Mouse (Mus musculus): ENCODE data around the gene Tbc1d10a. TPM values are rescaled to one million over a fixed set of nuclear protein-coding genes. Genes with fewer than 3 reads are reported as not detected.

Gene Tbc1d10a
- polyA plus RNA-seq, 1 experiment from 2014 or later, result 31.0 TPM

GRCm38 (mm10) chr11:4190677-4191076, 4.1 kb downstream of the Tbc1d10a start:
- Histone ChIP-seq H3K9ac (ENCODE audit: low read depth, low read length) (no peak overlapping the region), H3K4me1 (ENCODE audit: control insufficient read depth, insufficient read depth, low read length) (peaks cover 48% of the 10 kb centered on the region), H3K4me3 (ENCODE audit: low read depth, low read length) (no peak overlapping the region), H3K36me3 (ENCODE audit: control insufficient read depth, insufficient read depth, low read length) (no peaks in the 10 kb centered on the region), H3K27me3 (replicated peaks; ENCODE audit: control insufficient read depth, insufficient read depth, low read length) (no peaks in the 10 kb centered on the region), H3K27ac (replicated peaks; ENCODE audit: low read depth, low read length) (peak overlapping the region; percentile 13; the same call in 1 of the 2 replicates), H3K9me3 (ENCODE audit: control insufficient read depth, low read length) (no peaks in the 10 kb centered on the region), H3K4me2 (ENCODE audit: low read depth, low read length) (no peak overlapping the region)
- WGBS, result 55% methylated on average over 3 of the region's 3 CpGs
- DNase-seq (ENCODE audit: low spot score) (peak; percentile 37), ATAC-seq (ENCODE audit: low read depth) (no peak)

DNA sequence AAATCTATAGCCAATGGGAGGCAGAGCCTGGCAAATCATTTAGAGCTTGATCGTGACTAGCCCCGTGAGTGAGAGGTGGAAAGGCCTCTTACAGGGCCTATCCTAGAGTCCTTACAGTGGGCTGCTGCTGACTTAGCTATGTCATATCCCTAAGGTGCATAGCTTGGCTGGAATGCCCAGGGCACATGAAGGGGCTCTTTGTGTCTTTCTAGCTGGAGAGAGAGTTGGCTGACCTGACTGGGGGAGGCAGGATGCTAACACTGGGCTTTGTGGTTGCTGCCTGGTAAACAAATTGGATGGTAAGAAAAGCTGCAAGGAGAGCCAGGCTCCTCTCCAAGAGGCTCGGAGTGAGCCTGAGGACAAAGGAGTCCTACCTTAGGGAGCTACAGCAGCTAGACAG, 6.2 kb downstream of the Tbc1d10a start:
- Histone ChIP-seq H3K4me1 (ENCODE audit: control insufficient read depth, insufficient read depth, low read length) (peaks cover 41% of the 10 kb centered on the region), H3K4me3 (ENCODE audit: low read depth, low read length) (no peak overlapping the region), H3K9me3 (ENCODE audit: control insufficient read depth, low read length) (no peaks in the 10 kb centered on the region), H3K27ac (replicated peaks; ENCODE audit: low read depth, low read length) (peak overlapping the region; percentile 77), H3K36me3 (ENCODE audit: control insufficient read depth, insufficient read depth, low read length) (no peaks in the 10 kb centered on the region), H3K4me2 (ENCODE audit: low read depth, low read length) (no peak overlapping the region), H3K9ac (ENCODE audit: low read depth, low read length) (no peak overlapping the region), H3K27me3 (replicated peaks; ENCODE audit: control insufficient read depth, insufficient read depth, low read length) (no peaks in the 10 kb centered on the region)
- 63% methylated on average over 3 of the region's 3 CpGs for WGBS
- DNase-seq (ENCODE audit: low spot score), result peak; percentile 32
- no peak for ATAC-seq (ENCODE audit: low read depth)

GRCm38 (mm10) chr11:4193420-4193819, 6.8 kb downstream of the Tbc1d10a start:
- Histone ChIP-seq H3K4me1 (ENCODE audit: control insufficient read depth, insufficient read depth, low read length) (peaks cover 36% of the 10 kb centered on the region), H3K27ac (replicated peaks; ENCODE audit: low read depth, low read length) (no peak overlapping the region), H3K4me3 (ENCODE audit: low read depth, low read length) (no peak overlapping the region), H3K27me3 (replicated peaks; ENCODE audit: control insufficient read depth, insufficient read depth, low read length) (no peaks in the 10 kb centered on the region), H3K9me3 (ENCODE audit: control insufficient read depth, low read length) (no peaks in the 10 kb centered on the region), H3K4me2 (ENCODE audit: low read depth, low read length) (no peak overlapping the region), H3K9ac (ENCODE audit: low read depth, low read length) (no peak overlapping the region), H3K36me3 (ENCODE audit: control insufficient read depth, insufficient read depth, low read length) (no peaks in the 10 kb centered on the region)
- ATAC-seq (ENCODE audit: low read depth), result no peak
- no peak for DNase-seq (ENCODE audit: low spot score)

- Histone ChIP-seq H3K9ac (ENCODE audit: low read depth, low read length) (no peak overlapping the region), H3K36me3 (ENCODE audit: control insufficient read depth, insufficient read depth, low read length) (no peaks in the 10 kb centered on the region), H3K4me2 (ENCODE audit: low read depth, low read length) (no peak overlapping the region), H3K9me3 (ENCODE audit: control insufficient read depth, low read length) (no peaks in the 10 kb centered on the region), H3K27me3 (replicated peaks; ENCODE audit: control insufficient read depth, insufficient read depth, low read length) (no peaks in the 10 kb centered on the region), H3K27ac (replicated peaks; ENCODE audit: low read depth, low read length) (no peak overlapping the region), H3K4me1 (ENCODE audit: control insufficient read depth, insufficient read depth, low read length) (peaks cover 33% of the 10 kb centered on the region), H3K4me3 (ENCODE audit: low read depth, low read length) (no peak overlapping the region)
- 78% methylated on average over 3 of the region's 3 CpGs for WGBS
- no peak for DNase-seq (ENCODE audit: low spot score)
- no peak for ATAC-seq (ENCODE audit: low read depth)
These were observed 9.0 kb downstream of the Tbc1d10a start for GRCm38 (mm10) chr11:4195597-4196031.

- no peaks in the 10 kb centered on the region for H3K9me3 ChIP-seq (ENCODE audit: control insufficient read depth, low read length)
- no peaks in the 10 kb centered on the region for H3K36me3 ChIP-seq (ENCODE audit: control insufficient read depth, insufficient read depth, low read length)
- no peak overlapping the region; the same call in 1 of the 2 replicates for H3K27ac ChIP-seq (replicated peaks; ENCODE audit: low read depth, low read length)
- no peak overlapping the region for H3K9ac ChIP-seq (ENCODE audit: low read depth, low read length)
- WGBS, result 63% methylated on average over 8 of the region's 8 CpGs
- peaks cover 24% of the 10 kb centered on the region for H3K4me1 ChIP-seq (ENCODE audit: control insufficient read depth, insufficient read depth, low read length)
- no peak overlapping the region for H3K4me3 ChIP-seq (ENCODE audit: low read depth, low read length)
- no peak overlapping the region for H3K4me2 ChIP-seq (ENCODE audit: low read depth, low read length)
- H3K27me3 ChIP-seq (replicated peaks; ENCODE audit: control insufficient read depth, insufficient read depth, low read length), result no peaks in the 10 kb centered on the region
- DNase-seq (ENCODE audit: low spot score) (no peak), ATAC-seq (ENCODE audit: low read depth) (0 out of 2 replicates have a peak, but pooled peaks have one; percentile 46)
These were observed 10.0 kb downstream of the Tbc1d10a start for GRCm38 (mm10) chr11:4196636-4197035.

DNA sequence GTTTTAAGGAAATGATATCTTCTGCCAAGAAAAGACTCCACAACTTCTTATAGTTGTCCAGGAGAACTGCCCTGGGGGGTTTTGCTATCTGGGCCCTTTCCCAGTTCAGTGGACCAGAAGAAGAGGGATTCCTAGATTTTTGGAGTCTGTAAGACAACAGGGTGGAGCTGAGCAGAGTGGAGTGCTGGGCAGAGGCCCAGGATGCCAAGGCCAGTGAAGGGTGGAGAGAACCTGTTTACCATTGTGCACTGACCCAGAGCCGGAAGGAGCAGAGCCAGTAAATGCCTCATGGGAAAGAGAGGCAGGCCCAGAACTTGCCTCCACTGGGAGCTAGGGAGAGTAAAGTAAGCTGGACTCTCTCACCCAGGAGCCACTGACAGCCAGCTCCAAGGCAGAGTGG, 11.1 kb downstream of the Tbc1d10a start:
- Histone ChIP-seq H3K27ac (replicated peaks; ENCODE audit: low read depth, low read length) (no peak overlapping the region; the same call in 1 of the 2 replicates), H3K36me3 (ENCODE audit: control insufficient read depth, insufficient read depth, low read length) (0 out of 2 replicates have a peak, but pooled peaks cover 6% of the 10 kb centered on the region), H3K4me3 (ENCODE audit: low read depth, low read length) (no peak overlapping the region), H3K9ac (ENCODE audit: low read depth, low read length) (no peak overlapping the region), H3K9me3 (ENCODE audit: control insufficient read depth, low read length) (no peaks in the 10 kb centered on the region), H3K27me3 (replicated peaks; ENCODE audit: control insufficient read depth, insufficient read depth, low read length) (no peaks in the 10 kb centered on the region), H3K4me1 (ENCODE audit: control insufficient read depth, insufficient read depth, low read length) (peaks cover 15% of the 10 kb centered on the region), H3K4me2 (ENCODE audit: low read depth, low read length) (no peak overlapping the region)
- DNase-seq (ENCODE audit: low spot score), result no peak
- WGBS, result 74% methylated on average over 1 of the region's 1 CpGs
- ATAC-seq (ENCODE audit: low read depth), result no peak

DNA sequence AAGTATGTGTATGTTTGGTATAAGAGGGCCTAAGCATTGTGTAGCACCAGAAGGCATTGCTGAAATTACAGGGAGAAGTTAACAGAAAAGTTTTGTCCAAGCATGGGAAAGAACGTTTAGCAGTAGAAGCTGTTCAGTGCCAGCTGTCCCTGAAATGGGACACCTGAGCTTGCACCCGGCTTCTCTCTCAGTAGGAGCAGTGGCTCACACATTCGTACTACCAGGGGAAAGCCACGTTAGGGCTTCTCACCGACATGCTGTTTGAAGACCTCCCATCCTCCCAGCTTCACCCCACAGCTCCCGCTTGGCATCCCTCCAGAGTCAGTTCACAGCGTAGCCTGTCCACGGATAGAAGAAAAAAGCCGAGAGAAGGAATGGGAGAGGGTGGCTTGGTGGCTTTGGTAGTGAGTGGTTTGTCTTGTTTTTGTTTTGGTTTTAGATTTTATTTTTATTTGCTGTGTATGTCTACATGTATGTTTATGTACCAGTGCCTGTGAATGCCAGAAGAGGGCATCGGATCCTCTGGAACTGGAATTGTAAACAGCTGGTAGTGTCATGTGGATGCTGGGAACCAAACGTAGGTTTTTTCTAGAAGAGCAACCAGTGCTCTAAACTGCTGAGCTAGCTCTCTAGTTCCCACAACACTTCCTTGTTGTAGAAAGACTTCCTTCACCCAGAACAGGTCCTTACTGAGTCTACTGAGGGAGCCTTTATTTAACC, 15.6 kb downstream of the Tbc1d10a start:
- H3K4me2 ChIP-seq (ENCODE audit: low read depth, low read length), result no peak overlapping the region
- H3K4me3 ChIP-seq (ENCODE audit: low read depth, low read length), result no peak overlapping the region
- peaks cover 10% of the 10 kb centered on the region; the same call in 1 of the 2 replicates for H3K36me3 ChIP-seq (ENCODE audit: control insufficient read depth, insufficient read depth, low read length)
- H3K9me3 ChIP-seq (ENCODE audit: control insufficient read depth, low read length), result no peaks in the 10 kb centered on the region
- DNase-seq (ENCODE audit: low spot score), result no peak
- H3K27me3 ChIP-seq (replicated peaks; ENCODE audit: control insufficient read depth, insufficient read depth, low read length), result no peaks in the 10 kb centered on the region
- H3K4me1 ChIP-seq (ENCODE audit: control insufficient read depth, insufficient read depth, low read length), result peaks cover 9% of the 10 kb centered on the region; the same call in 1 of the 2 replicates
- no peak overlapping the region for H3K9ac ChIP-seq (ENCODE audit: low read depth, low read length)
- no peak for ATAC-seq (ENCODE audit: low read depth)
- 69% methylated on average over 11 of the region's 11 CpGs for WGBS
- H3K27ac ChIP-seq (replicated peaks; ENCODE audit: low read depth, low read length), result no peak overlapping the region

- Histone ChIP-seq H3K27me3 (replicated peaks; ENCODE audit: control insufficient read depth, insufficient read depth, low read length) (no peaks in the 10 kb centered on the region), H3K4me2 (ENCODE audit: low read depth, low read length) (no peak overlapping the region), H3K9ac (ENCODE audit: low read depth, low read length) (no peak overlapping the region), H3K9me3 (ENCODE audit: control insufficient read depth, low read length) (no peaks in the 10 kb centered on the region), H3K4me1 (ENCODE audit: control insufficient read depth, insufficient read depth, low read length) (peaks cover 5% of the 10 kb centered on the region; the same call in 1 of the 2 replicates), H3K36me3 (ENCODE audit: control insufficient read depth, insufficient read depth, low read length) (peaks cover 19% of the 10 kb centered on the region), H3K4me3 (ENCODE audit: low read depth, low read length) (no peak overlapping the region), H3K27ac (replicated peaks; ENCODE audit: low read depth, low read length) (no peak overlapping the region)
- DNase-seq (ENCODE audit: low spot score) (no peak), ATAC-seq (ENCODE audit: low read depth) (no peak)
- WGBS, result 84% methylated on average over 12 of the region's 12 CpGs
These were observed 16.6 kb downstream of the Tbc1d10a start for GRCm38 (mm10) chr11:4202995-4203704.

Data from embryonic facial prominence, embryonic 14.5 days (tissue).